Mouse (Mus musculus) liver, postnatal 0 days (tissue): ENCODE data around the gene Samm50.

ENCODE experiments used
- CTCF ChIP-seq: sonication (generic); IDR thresholded peaks from 2 replicates; pipeline ENCODE4 v1.5.1; 2016; ENCODE audit warnings: antibody characterized with exemption, low read depth
- EP300 ChIP-seq: IDR thresholded peaks from 2 replicates; pipeline ENCODE4 v1.6.1; 2016; ENCODE audit warnings: antibody characterized with exemption, low read depth, mild to moderate bottlenecking

- TF ChIP-seq CTCF (no peak), EP300 (no peak)
Observed at GRCm38 (mm10) chr15:84212756-84213105, 20.7 kb downstream of the Samm50 start.
